Mouse (Mus musculus): ENCODE results near the gene Htr2b.

Gene Htr2b

GRCm38 (mm10) chr1:86076565-86076964, 35.2 kb downstream of the Htr2b start:
- DNase-seq, result no peak

GRCm38 (mm10) chr1:86064271-86064991, 47.3 kb downstream of the Htr2b start, which contains the start of gene Psmd1:
Gene Psmd1 (plus strand): TSS chr1:86064387.
- DNase-seq, result peak; percentile 74 to 85

DNA sequence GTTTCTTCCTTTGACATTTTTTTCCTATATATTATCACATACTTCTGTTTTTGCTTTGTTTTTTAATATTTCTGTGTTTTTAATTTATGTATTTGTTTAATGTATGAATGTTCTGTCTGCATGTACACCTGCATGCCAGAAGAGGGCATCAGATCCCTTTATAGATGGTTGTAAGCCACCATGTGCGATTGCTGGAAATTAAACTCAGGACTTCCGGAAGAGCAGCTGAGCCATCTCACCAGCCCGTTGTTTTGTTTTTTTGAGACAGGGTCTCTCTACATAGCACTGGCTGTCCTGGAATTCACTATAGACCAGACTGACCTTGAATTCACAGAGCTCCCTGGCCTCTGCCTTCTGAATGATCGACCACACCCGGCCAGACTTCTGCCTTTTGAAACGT, 49.2 kb downstream of the Htr2b start:
- no peak for DNase-seq

GRCm38 (mm10) chr1:86058856-86059769, 52.7 kb downstream of the Htr2b start:
- peak; percentile 78 to 86 for DNase-seq

- DNase-seq, result no peak
Observed at GRCm38 (mm10) chr1:86056284-86056683, 55.5 kb downstream of the Htr2b start.

GRCm38 (mm10) chr1:86054943-86055342, 56.8 kb downstream of the Htr2b start:
- no peak for DNase-seq

DNA sequence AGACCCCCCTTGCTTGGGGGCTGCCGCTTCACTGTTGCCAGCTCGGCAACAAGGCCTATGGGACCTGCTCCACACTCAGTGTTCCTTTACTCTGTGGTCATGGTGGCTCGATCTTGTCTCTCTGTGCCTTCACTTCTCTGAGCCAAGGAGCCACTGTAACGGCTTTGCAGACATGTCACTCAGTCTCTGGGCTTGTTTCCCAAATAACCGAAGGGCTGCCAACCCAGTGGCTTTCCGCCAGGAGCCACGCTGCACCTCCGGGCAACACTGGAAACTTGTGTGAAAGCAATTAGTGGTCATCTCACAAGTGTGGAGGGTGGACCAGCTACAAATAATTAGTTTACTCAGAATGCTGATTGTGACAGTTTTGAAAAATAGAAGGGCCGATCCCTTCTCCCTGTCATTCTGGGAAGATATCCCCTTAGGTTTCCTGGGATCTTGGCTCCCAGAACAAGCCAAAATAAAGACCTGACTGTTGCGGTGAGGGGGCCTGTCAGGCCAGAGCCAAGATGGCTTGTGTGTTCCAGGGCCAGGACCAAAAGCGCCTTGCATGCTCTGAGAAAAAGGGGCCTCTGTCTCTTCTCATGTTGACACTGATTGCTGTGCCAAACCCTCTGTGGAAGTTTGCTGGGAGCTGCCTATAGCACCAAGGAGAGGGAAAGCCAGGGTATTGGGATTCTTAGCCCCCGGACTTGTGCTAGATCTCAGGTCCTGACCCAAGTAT, 58.4 kb downstream of the Htr2b start:
- no peak for DNase-seq

Measured in thymus, adult 18-20 months (tissue).